Mouse (Mus musculus): ENCODE data around the gene Gpr21. TPM values are rescaled to one million over a fixed set of nuclear protein-coding genes. Genes with fewer than 3 reads are reported as not detected.
"Not testable (repeated sequence)": the region's sequence is repeated elsewhere in the genome, so short reads cannot be mapped to it uniquely, and the experiment has no call there.

The Gpr21 gene
- 0.12 and 0.34 TPM in 2 replicates for polyA plus RNA-seq (2015; fragmentation: Nextera tagmentation; extraction: Ambion mirVana)

- H3K4me2 ChIP-seq (ENCODE audit: low read depth, low read length), result no peak within 1 kb of the TSS
- H3K9ac ChIP-seq (ENCODE audit: low read depth, low read length), result no peak within 1 kb of the TSS
- H3K27me3 ChIP-seq (ENCODE audit: control insufficient read depth, insufficient read depth, low read depth, low read length), result no peaks in the 10 kb centered on the region
- 48% methylated on average over 11 of the region's 11 CpGs for WGBS (ENCODE audit: insufficient replicate concordance)
- H3K36me3 ChIP-seq (ENCODE audit: control insufficient read depth, insufficient read depth), result no peaks in the 10 kb centered on the region
- H3K9me3 ChIP-seq (replicated peaks; ENCODE audit: control insufficient read depth, low read length), result no peaks in the 10 kb centered on the region
- H3K27ac ChIP-seq (ENCODE audit: low read length), result no peak within 1 kb of the TSS
- H3K4me3 ChIP-seq (ENCODE audit: low read depth, low read length), result no peak within 1 kb of the TSS
- H3K4me1 ChIP-seq (ENCODE audit: control insufficient read depth, low read depth, low read length), result no peaks in the 10 kb centered on the region
- no peak for ATAC-seq (ENCODE audit: low read depth)
Observed at GRCm38 (mm10) chr2:37516030-37516710, at the start of gene Gpr21. Gpr21 (plus strand) TSS chr2:37516332.

GRCm38 (mm10) chr2:37479559-37479958 is 36.6 kb upstream of the Gpr21 start:
- no peak for ATAC-seq (ENCODE audit: low read depth)
- Histone ChIP-seq H3K27me3 (ENCODE audit: control insufficient read depth, insufficient read depth, low read depth, low read length) (no peaks in the 10 kb centered on the region), H3K9ac (ENCODE audit: low read depth, low read length) (no peak overlapping the region), H3K27ac (ENCODE audit: low read length) (no peak overlapping the region), H3K4me3 (ENCODE audit: low read depth, low read length) (no peak overlapping the region), H3K4me1 (ENCODE audit: control insufficient read depth, low read depth, low read length) (no peaks in the 10 kb centered on the region), H3K4me2 (ENCODE audit: low read depth, low read length) (no peak overlapping the region), H3K9me3 (replicated peaks; ENCODE audit: control insufficient read depth, low read length) (no peaks in the 10 kb centered on the region), H3K36me3 (ENCODE audit: control insufficient read depth, insufficient read depth) (peaks cover 6% of the 10 kb centered on the region; the same call in 1 of the 2 replicates)

GRCm38 (mm10) chr2:37480039-37480438 is 36.1 kb upstream of the Gpr21 start:
- Histone ChIP-seq H3K36me3 (ENCODE audit: control insufficient read depth, insufficient read depth) (peaks cover 6% of the 10 kb centered on the region; the same call in 1 of the 2 replicates), H3K4me2 (ENCODE audit: low read depth, low read length) (0 out of 2 replicates have a peak overlapping the region, but pooled peaks have one; percentile 22), H3K9me3 (replicated peaks; ENCODE audit: control insufficient read depth, low read length) (no peaks in the 10 kb centered on the region), H3K4me1 (ENCODE audit: control insufficient read depth, low read depth, low read length) (no peaks in the 10 kb centered on the region), H3K27me3 (ENCODE audit: control insufficient read depth, insufficient read depth, low read depth, low read length) (no peaks in the 10 kb centered on the region), H3K27ac (ENCODE audit: low read length) (no peak overlapping the region), H3K9ac (ENCODE audit: low read depth, low read length) (no peak overlapping the region), H3K4me3 (ENCODE audit: low read depth, low read length) (no peak overlapping the region)
- WGBS (ENCODE audit: insufficient replicate concordance), result 51% methylated on average over 2 of the region's 2 CpGs
- ATAC-seq (ENCODE audit: low read depth), result peak; percentile 59

GRCm38 (mm10) chr2:37484165-37484564 is 32.0 kb upstream of the Gpr21 start:
- no peaks in the 10 kb centered on the region for H3K27me3 ChIP-seq (ENCODE audit: control insufficient read depth, insufficient read depth, low read depth, low read length)
- H3K4me2 ChIP-seq (ENCODE audit: low read depth, low read length), result no peak overlapping the region
- H3K4me3 ChIP-seq (ENCODE audit: low read depth, low read length), result no peak overlapping the region
- peaks cover 6% of the 10 kb centered on the region for H3K4me1 ChIP-seq (ENCODE audit: control insufficient read depth, low read depth, low read length)
- whole genome bisulfite sequencing (ENCODE audit: insufficient replicate concordance), result 49% methylated on average over 2 of the region's 2 CpGs
- H3K36me3 ChIP-seq (ENCODE audit: control insufficient read depth, insufficient read depth), result no peaks in the 10 kb centered on the region; the same call in 1 of the 2 replicates
- no peak overlapping the region for H3K9ac ChIP-seq (ENCODE audit: low read depth, low read length)
- no peak overlapping the region for H3K27ac ChIP-seq (ENCODE audit: low read length)
- ATAC-seq (ENCODE audit: low read depth), result no peak
- H3K9me3 ChIP-seq (replicated peaks; ENCODE audit: control insufficient read depth, low read length), result no peaks in the 10 kb centered on the region

GRCm38 (mm10) chr2:37485370-37485769 is 30.8 kb upstream of the Gpr21 start:
- no peak for ATAC-seq (ENCODE audit: low read depth)
- WGBS (ENCODE audit: insufficient replicate concordance), result 78% methylated on average over 1 of the region's 1 CpGs
- Histone ChIP-seq H3K9me3 (replicated peaks; ENCODE audit: control insufficient read depth, low read length) (no peaks in the 10 kb centered on the region), H3K4me2 (ENCODE audit: low read depth, low read length) (no peak overlapping the region), H3K4me1 (ENCODE audit: control insufficient read depth, low read depth, low read length) (peaks cover 6% of the 10 kb centered on the region), H3K27me3 (ENCODE audit: control insufficient read depth, insufficient read depth, low read depth, low read length) (no peaks in the 10 kb centered on the region), H3K27ac (ENCODE audit: low read length) (no peak overlapping the region), H3K4me3 (ENCODE audit: low read depth, low read length) (no peak overlapping the region), H3K36me3 (ENCODE audit: control insufficient read depth, insufficient read depth) (no peaks in the 10 kb centered on the region; the same call in 1 of the 2 replicates), H3K9ac (ENCODE audit: low read depth, low read length) (no peak overlapping the region)

GRCm38 (mm10) chr2:37486408-37486807 is 29.7 kb upstream of the Gpr21 start:
- Histone ChIP-seq H3K27ac (ENCODE audit: low read length) (no peak overlapping the region), H3K36me3 (ENCODE audit: control insufficient read depth, insufficient read depth) (no peaks in the 10 kb centered on the region; the same call in 1 of the 2 replicates), H3K4me3 (ENCODE audit: low read depth, low read length) (no peak overlapping the region), H3K9me3 (replicated peaks; ENCODE audit: control insufficient read depth, low read length) (no peaks in the 10 kb centered on the region), H3K27me3 (ENCODE audit: control insufficient read depth, insufficient read depth, low read depth, low read length) (no peaks in the 10 kb centered on the region), H3K9ac (ENCODE audit: low read depth, low read length) (no peak overlapping the region), H3K4me2 (ENCODE audit: low read depth, low read length) (no peak overlapping the region), H3K4me1 (ENCODE audit: control insufficient read depth, low read depth, low read length) (peaks cover 6% of the 10 kb centered on the region)
- ATAC-seq (ENCODE audit: low read depth), result peak; percentile 82

GRCm38 (mm10) chr2:37488956-37489355 is 27.2 kb upstream of the Gpr21 start:
- Histone ChIP-seq H3K9me3 (replicated peaks; ENCODE audit: control insufficient read depth, low read length) (no peaks in the 10 kb centered on the region), H3K9ac (ENCODE audit: low read depth, low read length) (no peak overlapping the region), H3K27me3 (ENCODE audit: control insufficient read depth, insufficient read depth, low read depth, low read length) (no peaks in the 10 kb centered on the region), H3K4me1 (ENCODE audit: control insufficient read depth, low read depth, low read length) (peaks cover 6% of the 10 kb centered on the region), H3K4me2 (ENCODE audit: low read depth, low read length) (no peak overlapping the region), H3K27ac (ENCODE audit: low read length) (no peak overlapping the region), H3K36me3 (ENCODE audit: control insufficient read depth, insufficient read depth) (no peaks in the 10 kb centered on the region; the same call in 1 of the 2 replicates), H3K4me3 (ENCODE audit: low read depth, low read length) (no peak overlapping the region)
- 85% methylated on average over 2 of the region's 2 CpGs for WGBS (ENCODE audit: insufficient replicate concordance)
- ATAC-seq (ENCODE audit: low read depth), result no peak

GRCm38 (mm10) chr2:37497321-37497720 is 18.8 kb upstream of the Gpr21 start:
- H3K4me1 ChIP-seq (ENCODE audit: control insufficient read depth, low read depth, low read length), result no peaks in the 10 kb centered on the region
- H3K27ac ChIP-seq (ENCODE audit: low read length), result no peak overlapping the region
- H3K4me2 ChIP-seq (ENCODE audit: low read depth, low read length), result no peak overlapping the region
- H3K9me3 ChIP-seq (replicated peaks; ENCODE audit: control insufficient read depth, low read length), result no peaks in the 10 kb centered on the region
- ATAC-seq (ENCODE audit: low read depth), result no peak
- H3K36me3 ChIP-seq (ENCODE audit: control insufficient read depth, insufficient read depth), result peaks cover 3% of the 10 kb centered on the region; the same call in 1 of the 2 replicates
- no peak overlapping the region for H3K9ac ChIP-seq (ENCODE audit: low read depth, low read length)
- no peaks in the 10 kb centered on the region for H3K27me3 ChIP-seq (ENCODE audit: control insufficient read depth, insufficient read depth, low read depth, low read length)
- 74% methylated on average over 4 of the region's 4 CpGs for WGBS (ENCODE audit: insufficient replicate concordance)
- no peak overlapping the region for H3K4me3 ChIP-seq (ENCODE audit: low read depth, low read length)

GRCm38 (mm10) chr2:37505856-37506255 is 10.3 kb upstream of the Gpr21 start:
- WGBS (ENCODE audit: insufficient replicate concordance), result 64% methylated on average over 2 of the region's 2 CpGs
- H3K9me3 ChIP-seq (replicated peaks; ENCODE audit: control insufficient read depth, low read length); H3K9ac ChIP-seq (ENCODE audit: low read depth, low read length); H3K27ac ChIP-seq (ENCODE audit: low read length); ATAC-seq (ENCODE audit: low read depth); H3K4me3 ChIP-seq (ENCODE audit: low read depth, low read length); H3K4me2 ChIP-seq (ENCODE audit: low read depth, low read length); H3K27me3 ChIP-seq (ENCODE audit: control insufficient read depth, insufficient read depth, low read depth, low read length); H3K4me1 ChIP-seq (ENCODE audit: control insufficient read depth, low read depth, low read length); H3K36me3 ChIP-seq (ENCODE audit: control insufficient read depth, insufficient read depth): not testable (repeated sequence)
